Mouse (Mus musculus) cerebellum, postnatal 4 days (tissue): ENCODE data around the gene Olfr640.

Experiments used
- DNase-seq, 2 experiments: peaks; one replicate each; pipeline ENCODE4 v3.0.0; 2022; ENCODE audit warnings: low spot score in 2 of 2, mixed read lengths in 1 of 2

Olfr640 gene

GRCm38 (mm10) chr7:104025473-104025872 is at the start of gene Olfr640:
Gene Olfr640 (minus strand): TSS chr7:104025573.
- DNase-seq, result no peak

DNA sequence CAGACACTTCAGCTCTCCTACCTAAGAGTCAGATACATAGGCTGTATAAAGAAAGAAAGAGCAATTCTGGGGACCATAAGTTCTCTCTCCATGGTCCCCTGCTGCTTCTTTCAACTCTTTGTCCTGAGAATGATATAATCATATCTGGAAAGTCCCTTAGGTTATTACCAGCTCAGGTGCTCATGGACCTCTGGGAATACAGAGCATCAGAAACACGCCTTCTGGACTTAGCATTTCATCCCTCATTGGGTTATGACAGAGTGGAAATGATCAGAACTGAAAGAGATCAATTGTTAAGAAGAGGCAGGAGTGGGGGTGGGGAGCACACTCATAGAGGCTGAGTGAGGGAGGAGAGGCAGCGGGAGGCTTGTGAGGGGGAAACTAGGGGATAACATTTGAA is 46.4 kb upstream of the Olfr640 start, which contains the start of gene Olfr644:
Olfr644 (minus strand) TSS at position 101 of the 400 bp plus-strand sequence.
- DNase-seq, result no peak

DNA sequence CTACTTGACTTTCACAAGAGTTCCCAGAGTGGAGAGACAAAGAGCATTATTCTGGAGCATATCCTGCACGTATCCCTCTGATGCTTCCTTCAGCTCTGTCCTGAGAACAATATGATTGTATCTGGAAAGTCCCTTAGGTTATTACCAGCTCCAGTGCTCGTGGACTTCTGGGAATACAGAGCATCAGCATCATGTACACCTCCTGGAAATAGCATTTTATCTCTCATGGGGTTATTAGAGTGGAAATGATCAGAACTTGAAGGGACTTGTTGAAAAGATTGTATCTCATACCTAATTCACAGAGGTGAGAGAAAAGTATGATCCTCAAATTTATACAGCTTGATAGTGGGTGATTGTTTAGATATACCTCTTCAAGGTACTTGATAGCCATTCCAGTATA is 36.0 kb upstream of the Olfr640 start, which contains the start of gene 4930516K23Rik:
4930516K23Rik (minus strand) TSS at position 101 of the 400 bp plus-strand sequence.
- DNase-seq, result no peak

DNA sequence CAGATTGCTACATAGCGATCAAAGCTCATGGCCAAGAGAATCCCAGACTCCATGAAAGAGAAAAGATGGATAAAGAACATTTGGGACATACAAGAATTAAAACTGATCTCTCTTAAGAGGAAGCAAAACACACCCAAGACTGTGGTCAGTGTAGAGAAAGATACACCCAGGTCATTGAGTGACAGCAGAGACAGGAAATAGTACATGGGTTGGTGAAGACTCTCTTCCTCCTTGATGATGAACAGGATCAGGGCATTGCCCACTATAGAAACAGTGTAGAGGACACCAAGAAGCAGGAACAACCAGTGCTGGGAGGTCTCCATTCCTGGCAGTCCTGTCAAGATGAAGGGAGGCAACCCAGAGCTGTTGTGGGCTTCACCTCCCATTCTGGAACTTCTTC is 33.8 kb upstream of the Olfr640 start:
- no peak for DNase-seq

DNA sequence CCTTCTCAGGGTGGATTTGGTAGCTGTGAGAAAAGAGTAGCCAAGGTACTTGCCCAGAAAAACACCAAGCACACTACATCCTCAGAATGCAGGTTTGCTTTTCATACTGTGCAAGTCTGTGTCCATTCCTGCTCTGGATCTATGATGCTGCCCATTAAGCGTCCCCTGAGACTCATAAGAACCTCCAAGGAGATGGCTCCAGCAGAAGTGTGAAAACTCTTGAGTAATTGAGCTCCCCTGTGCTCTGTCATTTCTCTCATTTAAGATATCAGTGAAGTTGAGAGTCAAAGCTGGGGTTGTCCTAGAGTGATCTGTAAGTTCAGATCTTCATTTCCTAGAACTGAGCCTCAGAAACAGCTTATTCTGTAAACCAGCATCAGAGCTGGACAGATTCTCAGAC is 27.2 kb upstream of the Olfr640 start, which contains the start of gene Olfr642:
Olfr642 (minus strand) TSS at position 101 of the 400 bp plus-strand sequence.
- DNase-seq, result no peak

DNA sequence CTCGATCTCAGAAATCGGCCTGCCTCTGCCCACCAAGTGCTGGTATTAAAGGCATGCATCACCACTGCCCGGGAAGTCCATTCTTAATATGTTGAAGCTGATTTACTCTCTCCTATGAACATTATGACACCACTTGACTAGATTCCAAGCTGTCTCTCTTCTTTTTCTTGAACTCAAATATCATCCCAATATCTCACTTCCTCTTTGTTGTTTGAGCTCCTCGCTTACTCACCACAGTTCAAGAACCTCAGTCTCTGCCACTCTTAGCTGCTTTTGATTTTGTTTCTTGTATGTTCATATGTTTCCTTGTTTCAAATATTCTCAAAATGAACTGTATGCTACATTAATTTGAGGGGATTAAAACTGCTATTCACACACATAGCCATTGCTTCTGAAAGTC is 25.4 kb upstream of the Olfr640 start:
- DNase-seq, result no peak

- DNase-seq, result no peak
Measured at GRCm38 (mm10) chr7:104035145-104035544, 9.8 kb upstream of the Olfr640 start, which contains the start of gene Olfr641. Gene Olfr641 (plus strand): TSS chr7:104035445.

DNA sequence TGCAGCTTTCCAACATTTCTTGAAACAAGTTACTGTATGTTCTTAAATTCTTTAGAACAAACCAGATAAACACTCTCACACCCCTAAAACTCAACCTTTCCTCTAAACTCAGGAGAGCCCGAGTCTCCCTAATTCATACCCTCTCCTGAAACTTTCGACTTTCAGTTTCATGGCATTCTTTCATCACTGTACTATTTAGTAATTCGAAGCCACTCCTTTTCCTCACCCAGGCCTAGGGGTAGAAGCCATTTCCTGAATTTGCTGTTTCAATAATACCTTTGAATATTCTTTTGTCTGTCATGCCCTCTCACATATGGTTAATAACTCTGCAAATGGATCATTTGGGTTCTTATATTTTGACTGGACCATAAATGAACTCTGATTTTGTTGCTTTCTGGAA is 1.6 kb upstream of the Olfr640 start:
- DNase-seq, result no peak

GRCm38 (mm10) chr7:104021651-104022050 is 3.7 kb downstream of the Olfr640 start:
- DNase-seq, result no peak

- DNase-seq, result no peak
Measured at GRCm38 (mm10) chr7:104018953-104019352, 6.4 kb downstream of the Olfr640 start.

DNA sequence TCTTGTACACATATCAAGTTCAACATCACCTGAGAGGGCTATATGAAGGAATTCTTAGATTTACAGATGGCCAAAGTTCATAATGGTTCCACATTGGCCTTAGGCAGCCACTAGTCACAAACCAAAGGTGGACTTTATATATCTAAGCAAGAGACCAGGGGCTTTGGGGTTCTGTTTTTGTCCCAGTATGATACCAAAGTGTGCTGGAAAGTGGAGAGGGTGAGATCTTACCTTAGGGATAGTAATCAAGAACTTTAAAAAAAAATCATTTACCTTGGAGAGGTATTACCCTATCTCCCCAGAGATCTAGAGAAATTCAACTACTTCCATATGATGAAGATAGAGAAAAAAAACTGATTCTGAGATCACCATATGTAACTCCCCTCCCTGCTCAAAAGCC is 8.2 kb downstream of the Olfr640 start, which contains the start of gene Olfr639:
Olfr639 (minus strand) TSS at position 101 of the 400 bp plus-strand sequence.
- DNase-seq, result no peak

DNA sequence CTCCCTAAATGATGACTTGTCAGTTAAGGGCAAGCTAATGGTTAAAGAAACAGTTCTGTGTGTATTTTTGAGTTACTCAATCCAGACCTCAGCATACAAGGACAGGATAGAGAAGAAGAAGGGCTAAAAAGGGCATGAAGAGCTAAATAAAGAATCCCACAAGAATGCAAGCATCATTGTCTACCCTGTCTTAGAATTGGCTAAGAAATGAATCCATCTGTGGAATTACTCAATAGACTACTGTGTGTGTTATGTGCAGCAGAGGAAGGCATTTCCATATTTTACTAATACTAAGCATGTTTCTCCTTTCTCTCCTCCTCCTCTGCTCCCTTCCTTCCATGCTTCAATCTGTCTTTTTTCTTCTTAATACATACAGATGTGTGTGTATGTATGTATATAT is 26.2 kb downstream of the Olfr640 start:
- no peak for DNase-seq

- no peak for DNase-seq
Measured at GRCm38 (mm10) chr7:103998446-103998845, 26.9 kb downstream of the Olfr640 start, which contains the start of gene Olfr638. Gene Olfr638 (plus strand): TSS chr7:103998746.

GRCm38 (mm10) chr7:103971782-103972181 is 53.6 kb downstream of the Olfr640 start:
- no peak for DNase-seq

GRCm38 (mm10) chr7:103970852-103971251 is 54.5 kb downstream of the Olfr640 start, which contains the start of gene Olfr635:
Gene Olfr635 (plus strand): TSS chr7:103971152.
- no peak for DNase-seq
